Mouse (Mus musculus): ENCODE data around the gene Elfn1.

The Elfn1 gene

DNA sequence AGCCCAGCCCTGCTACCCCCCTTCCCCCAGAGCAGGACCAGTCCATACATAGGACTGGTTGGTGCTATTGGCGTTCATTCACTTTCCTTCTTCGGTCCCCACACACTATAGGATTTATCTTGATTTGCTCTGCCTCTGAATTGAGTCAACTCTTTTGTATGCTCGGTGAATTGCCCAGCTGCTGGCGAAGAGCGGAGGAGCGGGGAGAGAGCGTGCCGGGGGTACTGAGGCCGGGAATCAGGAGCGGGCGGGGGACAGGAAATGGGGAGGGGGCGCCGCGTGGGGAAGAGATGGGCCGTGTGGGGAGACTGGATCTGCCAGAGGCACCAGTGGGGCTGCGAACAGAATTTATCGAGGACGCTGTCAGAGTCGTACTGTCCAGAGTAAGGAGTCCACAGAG is 3.8 kb downstream of the Elfn1 start:
- 7% methylated on average over 19 of the region's 19 CpGs for whole genome bisulfite sequencing

DNA sequence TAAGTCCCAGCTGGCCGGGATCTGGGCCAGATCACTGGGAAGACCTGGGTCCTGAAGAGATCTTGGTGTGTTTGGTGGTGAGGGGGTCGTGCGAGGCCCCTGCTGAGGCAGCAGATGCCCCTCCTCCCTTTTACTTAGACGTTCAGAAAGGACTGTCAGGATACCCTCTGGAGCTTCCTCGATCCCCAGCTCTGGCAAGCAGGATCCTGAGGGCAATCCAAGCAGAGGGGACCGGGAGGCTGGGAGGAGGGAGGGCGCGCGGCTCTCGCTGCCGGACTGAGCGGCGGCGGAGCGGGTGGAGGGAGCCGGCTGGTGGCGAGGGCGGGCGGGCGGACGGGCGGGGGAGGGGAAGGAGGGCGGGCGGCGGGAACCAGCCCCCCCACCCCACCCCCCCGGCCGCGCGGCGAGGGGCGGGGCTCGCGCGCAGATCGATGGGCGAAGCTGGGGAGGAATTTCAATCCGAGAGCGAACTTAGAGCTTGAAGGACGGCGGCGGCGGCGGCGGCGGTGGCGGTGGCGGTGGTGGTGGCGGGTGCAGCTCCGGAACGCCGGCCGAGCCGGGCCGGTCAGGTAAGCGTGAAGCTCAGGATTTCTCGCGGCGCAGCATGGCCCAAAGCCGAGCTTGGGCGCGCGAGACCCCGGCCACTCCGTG is 4.5 kb downstream of the Elfn1 start:
- under 1% methylated on average over 29 of the region's 64 CpGs for WGBS

DNA sequence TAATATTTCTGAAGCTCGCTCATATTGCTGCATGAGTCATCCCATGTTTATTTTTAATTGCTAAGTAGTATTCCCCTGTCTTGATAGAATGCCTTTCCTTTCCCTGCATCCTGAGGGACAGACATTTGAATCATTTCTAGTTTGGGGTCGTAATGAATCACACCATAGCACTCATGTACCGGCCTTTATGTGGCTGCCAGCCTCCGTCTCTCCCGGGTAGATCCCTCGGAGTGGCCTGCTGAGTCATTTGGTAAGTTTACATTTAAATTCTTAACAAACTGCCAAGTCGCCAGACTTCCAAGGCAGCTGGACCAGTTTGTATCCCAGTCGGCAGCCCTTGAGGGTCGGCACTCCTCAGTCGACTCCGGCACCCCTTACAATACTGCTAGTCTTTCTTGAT is 13.9 kb downstream of the Elfn1 start:
- WGBS, result 37% methylated on average over 11 of the region's 11 CpGs

DNA sequence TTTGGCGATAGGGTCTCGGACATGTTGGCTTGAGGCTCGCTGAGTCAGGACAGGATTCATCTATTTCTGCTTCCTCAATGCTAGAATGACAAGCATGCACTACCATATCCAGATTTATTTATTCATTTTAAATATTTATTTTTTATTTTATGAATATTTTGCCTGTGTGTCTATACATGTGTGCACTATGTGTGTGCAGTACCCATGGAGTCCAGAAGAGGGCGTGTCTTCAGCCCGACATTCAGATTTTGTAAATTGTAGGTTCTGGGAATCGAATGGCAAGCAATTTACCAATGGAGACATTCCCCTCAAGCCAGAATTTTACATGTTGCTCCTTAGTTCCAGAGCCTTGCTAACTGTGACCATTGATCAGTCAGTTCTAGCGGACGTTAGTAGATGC is 16.1 kb downstream of the Elfn1 start:
- WGBS, result 91% methylated on average over 8 of the region's 8 CpGs

DNA sequence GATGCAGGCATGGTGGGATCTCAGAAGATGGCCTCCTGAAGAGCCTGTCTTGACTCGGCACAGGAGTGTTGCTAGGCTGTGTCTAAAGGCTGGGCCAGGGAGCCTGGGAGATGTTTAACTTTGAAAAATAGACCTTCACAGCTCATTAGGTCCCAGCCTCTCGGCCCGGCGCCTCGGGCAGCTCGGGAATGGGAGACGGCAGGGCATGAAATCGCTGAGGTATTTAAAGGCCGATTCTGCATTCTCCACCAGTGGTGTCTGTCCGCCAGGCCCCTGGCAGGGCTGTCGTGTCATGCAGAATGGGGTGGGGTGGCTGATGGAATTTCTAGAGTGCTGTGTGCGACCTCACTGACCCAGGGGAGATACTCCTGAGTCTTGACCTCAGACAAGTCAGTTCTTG is 22.4 kb downstream of the Elfn1 start:
- 84% methylated on average over 12 of the region's 12 CpGs for WGBS

DNA sequence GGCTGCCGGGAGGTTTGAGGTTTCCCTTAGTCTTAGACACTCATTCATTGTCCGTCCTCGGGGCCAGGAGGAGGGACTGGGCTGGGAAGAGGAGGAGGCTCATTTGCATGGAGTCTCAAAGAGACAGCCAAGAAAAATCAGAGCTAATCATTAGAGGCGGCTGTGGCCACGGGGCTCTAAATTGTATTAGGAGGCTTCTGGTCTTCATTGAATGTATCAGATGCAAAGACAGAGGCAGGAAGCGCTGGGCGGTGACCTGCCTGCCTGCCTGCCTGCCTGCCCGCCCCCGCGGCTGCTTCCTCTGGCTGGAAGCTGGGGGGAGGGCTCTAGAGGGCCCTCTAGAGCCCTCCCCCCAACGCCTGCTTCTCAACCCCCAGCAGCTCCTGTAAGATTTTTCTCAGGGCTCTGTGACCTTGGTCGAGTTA is 23.2 kb downstream of the Elfn1 start:
- WGBS, result 14% methylated on average over 12 of the region's 12 CpGs

DNA sequence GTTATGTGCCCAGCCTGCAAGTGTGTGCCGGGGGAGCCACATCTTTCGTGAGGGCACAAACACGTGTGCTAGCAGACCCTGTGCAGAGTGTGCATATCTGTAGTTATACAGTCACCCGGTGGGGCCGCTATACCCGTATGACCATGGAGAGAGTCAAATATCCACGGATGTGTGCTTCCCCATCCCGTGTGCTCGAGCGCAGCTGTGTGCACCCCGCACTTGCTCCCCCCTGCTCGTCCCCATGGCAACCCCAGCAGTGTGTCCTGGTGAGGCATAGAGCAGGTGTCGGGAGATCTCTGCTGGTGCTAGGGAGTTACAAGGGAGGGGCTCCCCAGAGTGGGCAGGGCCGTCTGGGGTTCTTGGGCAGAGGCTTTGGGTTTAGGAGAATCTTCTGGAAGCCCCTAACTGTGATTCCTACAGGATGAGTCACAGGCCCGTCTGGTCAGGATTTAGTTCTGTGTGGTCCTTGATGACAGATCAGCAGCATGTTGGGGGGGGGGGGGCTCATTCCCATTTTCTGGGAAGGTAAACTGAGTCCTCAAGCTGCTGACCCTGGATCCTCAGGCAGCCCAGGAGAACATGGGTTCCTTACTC is 24.3 kb downstream of the Elfn1 start:
- 31% methylated on average over 15 of the region's 15 CpGs for WGBS

DNA sequence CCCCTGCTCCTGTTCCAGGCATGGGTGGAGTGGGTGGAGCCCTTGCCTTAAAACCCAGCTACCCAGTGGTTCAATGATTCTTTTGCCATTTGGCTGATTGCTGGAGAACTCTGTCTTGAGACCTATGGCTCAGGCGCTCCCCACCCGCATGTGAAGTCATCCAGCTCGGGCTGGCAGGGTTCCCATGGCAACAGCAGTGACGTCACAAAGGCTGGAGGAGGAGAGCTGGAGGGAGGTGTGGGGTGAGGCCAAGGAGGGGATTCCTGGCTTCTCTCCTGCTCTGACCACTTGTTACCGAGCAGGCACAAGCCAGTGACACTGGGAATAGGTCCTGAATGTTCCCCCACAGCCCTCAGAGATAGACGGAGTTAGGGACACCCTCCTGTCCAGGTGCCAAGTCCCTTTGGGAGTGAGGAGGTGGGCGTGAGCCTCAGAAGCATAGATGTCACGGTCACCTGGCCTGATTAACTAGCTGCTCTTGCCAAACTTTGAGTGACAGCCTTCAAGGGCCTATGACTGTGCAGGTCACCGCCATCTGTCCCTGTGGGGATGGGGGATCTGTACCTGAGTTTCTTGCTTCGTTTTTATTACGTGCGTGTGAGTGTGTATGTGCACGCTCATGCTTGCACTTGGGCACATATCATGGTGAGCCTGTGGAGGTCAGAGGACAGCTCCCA is 25.0 kb downstream of the Elfn1 start:
- WGBS, result 43% methylated on average over 13 of the region's 13 CpGs

DNA sequence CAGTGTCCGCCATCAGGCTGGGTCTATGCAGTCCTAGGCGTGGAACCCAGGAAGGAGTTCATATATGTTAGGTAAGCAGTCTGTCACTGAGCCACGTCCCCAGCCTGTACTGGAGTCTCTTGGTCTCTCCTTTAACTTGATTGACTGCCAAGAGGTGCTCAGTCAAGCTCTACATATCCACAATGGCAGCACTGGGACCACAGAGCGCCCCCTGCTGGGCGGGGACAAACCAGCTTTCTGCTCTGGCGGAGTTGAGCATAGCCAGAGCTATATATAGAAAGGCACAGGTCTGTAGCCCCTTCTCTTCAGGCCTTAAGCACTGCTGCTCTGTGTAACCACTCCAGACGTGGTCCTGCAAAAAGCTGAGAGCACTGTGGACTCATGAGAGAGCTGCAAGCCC is 25.7 kb downstream of the Elfn1 start:
- 54% methylated on average over 7 of the region's 7 CpGs for WGBS

DNA sequence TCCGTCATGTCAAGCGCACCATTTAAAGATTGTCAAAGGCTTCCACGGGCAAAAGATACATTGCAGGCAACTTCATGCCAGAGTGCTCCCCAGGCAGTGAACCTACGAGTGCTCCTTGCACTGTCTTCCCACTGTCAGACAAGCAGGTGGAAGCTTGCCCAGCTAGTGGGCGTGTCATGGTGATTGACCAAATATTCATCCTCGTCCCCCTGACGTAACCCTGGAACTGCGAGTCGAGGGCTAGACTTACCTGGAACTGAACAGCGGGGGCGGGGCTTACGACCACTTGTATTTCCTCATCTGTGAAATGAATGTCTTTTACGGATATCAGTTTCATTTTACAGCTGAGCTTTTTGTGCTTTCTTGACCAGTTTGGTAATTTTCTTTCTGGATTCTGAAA is 28.7 kb downstream of the Elfn1 start:
- 82% methylated on average over 13 of the region's 13 CpGs for WGBS

DNA sequence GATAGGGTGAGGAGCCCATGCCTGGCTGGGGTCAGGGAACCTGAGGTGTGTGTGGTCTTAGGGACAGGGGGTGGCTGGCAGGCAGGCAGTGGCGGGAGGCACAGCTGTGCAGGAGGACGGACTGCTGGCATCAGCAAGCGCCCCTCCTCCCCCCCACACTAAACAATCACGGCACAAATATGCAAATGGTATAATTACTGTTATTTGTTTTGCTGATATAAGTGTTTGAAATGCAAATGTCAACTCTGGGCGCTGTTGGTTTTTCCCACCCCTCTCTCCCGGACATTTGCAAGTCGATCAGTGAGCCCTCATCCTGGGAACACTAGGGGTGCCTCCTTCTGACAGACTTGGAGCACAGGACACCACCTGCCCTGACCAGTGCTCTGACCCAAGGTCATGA is 37.0 kb downstream of the Elfn1 start:
- 36% methylated on average over 7 of the region's 7 CpGs for WGBS

DNA sequence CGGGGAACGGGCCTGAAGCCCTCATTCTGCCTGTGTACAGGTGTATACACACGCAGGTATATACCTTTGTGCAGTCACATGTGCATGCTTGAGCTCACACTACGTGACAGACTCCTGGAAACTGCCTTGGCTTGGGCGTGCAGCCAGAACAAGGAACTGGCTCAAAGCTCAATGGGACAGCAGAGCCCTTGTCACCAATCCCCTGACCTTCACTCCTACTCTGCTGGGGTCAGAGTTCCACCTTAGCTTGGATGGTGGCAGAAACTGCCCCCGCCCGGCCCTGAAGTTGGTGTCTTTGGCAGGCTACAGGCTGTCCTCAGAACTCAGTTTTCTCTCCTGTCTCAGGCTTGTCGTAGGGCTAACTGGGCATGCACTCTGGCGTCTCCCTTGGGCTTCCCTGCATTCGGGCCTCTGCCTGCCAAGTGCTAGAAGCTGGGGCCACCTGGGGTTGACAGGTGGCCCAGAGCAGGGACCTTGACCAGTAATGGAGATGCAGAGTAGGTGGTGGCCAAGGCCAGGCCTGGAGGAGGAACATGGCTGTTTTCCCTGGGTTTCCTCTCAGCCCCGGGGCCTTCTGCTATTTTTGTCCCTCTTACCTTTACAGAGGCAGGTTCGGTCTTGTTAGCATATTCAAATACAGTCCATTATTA is 38.1 kb downstream of the Elfn1 start:
- 76% methylated on average over 12 of the region's 12 CpGs for WGBS

DNA sequence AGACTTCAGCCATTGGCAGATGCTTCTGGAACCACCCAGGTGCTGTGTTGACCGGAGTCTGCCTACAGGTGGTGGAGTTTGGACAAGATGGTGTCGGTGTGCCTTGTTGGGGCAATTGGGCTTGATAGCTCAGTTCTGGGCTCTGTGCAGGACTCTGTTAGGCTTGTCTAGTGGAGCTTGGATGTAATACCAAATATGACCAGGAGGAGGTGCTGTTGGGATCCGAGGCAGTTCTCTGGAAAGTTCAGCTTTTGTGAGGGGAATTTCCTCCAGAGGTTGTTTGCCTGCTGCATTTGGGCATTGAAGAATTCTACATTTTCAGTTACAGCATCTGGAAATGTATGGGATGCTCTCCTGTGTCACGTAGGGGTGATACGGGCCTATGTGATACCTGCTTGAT is 39.7 kb downstream of the Elfn1 start:
- 96% methylated on average over 5 of the region's 5 CpGs for WGBS

DNA sequence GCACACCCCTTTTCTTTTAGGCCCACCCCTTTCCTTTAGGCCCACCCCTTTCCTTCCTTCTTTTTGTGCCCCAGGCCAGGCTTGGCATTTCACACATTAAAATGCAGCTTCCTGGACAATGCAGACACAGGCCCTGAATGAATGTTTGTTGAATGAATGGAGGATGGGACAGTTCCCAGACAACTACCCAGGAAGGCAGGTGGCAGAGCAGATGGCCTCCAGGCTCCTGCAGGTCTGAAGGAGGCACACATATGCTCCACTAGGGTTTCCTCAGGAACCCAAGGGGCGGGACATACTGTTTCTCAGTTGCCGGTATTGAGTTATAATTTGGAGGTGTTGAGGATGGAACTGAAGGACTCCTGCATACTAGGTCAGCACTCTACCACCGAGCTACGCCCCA is 40.8 kb downstream of the Elfn1 start:
- WGBS, result 79% methylated on average over 4 of the region's 4 CpGs

DNA sequence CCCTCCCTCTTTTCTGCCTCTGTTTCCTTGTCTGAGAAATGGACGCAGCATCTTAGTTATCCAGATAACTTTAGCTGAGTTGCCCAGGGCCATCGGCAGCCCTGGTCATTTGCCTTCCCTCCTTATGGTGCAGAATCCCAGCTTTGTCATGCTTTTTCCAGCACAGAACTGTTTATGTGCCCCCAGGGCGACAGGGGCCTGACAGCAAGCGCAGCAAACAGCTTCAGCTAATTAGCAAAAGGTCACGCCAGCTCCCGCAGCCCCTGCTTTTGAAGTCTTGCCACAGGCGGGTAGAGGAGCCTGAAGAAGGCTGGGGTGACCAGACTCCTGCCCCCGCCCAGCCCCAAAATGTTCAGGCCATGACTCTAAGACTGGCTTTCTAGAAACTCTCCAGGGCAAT is 41.6 kb downstream of the Elfn1 start:
- 82% methylated on average over 8 of the region's 8 CpGs for WGBS

DNA sequence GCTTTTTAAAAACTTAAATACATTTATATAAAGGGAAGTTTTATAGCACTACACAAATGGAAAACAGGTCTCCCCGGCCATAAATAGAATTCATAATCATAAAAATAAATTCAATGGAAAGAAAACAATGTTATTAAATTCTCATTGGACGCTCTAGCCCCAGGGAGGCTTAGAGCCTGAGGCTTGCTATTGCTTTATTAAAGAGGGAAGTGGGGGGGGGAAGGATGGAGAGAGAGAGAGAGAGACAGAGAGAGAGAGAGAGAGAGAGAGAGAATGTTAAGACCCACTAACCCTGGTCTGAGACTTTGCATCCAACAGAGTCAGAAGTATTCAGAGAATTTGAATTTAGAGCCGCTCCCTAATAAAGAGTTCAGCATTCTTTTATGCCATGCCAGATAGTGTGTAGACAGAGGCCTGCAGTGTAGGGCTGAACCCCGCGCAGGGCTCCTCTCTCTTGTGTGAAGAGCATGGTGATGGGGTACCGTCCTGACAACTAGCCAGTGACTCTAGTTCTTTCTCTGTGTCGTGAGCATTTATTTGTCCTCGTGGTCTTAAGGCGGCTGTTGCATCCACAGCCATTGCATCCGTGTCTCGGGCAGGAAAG is 42.3 kb downstream of the Elfn1 start:
- 68% methylated on average over 11 of the region's 11 CpGs for WGBS

DNA sequence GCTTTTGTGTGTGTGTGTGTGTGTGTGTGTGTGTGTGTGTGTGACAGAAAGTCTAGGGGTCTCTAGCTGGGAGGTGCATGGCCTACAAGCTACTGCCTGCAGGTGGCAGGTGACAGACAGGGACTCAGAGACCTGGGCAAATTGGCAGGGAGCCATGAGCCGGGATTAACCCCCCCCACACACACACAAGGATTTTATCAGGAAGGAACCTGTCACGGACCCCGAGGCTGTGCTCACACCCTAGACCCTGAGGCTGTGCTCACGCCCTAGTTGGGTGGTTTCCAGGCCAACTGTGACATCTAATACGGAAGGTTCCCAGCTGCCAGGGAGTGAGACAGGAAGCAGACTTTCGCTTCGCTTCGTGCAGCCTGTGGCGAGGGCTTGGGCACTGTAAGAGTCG is 49.1 kb downstream of the Elfn1 start:
- 23% methylated on average over 10 of the region's 10 CpGs for WGBS

DNA sequence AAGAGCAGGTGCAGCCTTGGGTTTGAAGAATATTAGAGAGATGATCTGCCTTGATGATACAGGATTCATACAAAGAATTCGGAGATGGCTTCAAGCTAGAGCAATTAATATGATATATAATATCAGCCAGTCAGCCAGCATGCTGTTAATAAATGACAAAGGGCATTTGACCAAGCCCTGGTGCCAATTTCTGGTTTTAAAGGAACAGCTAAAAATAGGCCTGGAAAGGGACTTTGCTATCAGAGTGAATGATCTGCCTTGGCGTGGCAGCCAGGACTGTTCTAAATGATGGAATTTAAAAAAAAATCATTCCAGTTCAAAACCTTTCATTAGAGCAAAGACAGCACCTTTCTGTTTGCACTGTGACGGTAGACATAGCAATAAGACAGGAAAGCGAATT is 52.0 kb downstream of the Elfn1 start:
- 92% methylated on average over 4 of the region's 4 CpGs for WGBS

DNA sequence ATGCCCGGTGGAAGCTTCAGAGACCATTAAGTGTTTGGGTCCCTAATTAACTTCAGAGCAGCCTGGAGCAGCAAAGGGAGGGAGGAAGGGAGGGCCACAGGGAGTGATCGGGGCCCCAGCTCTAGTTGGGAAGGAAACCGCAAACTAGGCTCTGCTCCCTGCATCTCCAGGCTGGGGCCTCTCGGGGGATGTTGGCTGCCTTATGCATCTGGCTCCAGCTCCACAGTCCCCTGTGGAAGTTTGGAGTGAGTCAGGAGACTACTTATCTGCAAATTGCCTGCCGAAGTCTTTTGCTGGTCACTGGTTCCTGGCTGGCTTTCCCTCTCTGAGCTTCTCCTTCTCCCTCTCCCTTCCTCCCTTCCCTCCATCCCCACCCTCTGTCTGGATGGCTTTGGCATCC is 56.6 kb downstream of the Elfn1 start:
- 63% methylated on average over 5 of the region's 5 CpGs for WGBS

DNA sequence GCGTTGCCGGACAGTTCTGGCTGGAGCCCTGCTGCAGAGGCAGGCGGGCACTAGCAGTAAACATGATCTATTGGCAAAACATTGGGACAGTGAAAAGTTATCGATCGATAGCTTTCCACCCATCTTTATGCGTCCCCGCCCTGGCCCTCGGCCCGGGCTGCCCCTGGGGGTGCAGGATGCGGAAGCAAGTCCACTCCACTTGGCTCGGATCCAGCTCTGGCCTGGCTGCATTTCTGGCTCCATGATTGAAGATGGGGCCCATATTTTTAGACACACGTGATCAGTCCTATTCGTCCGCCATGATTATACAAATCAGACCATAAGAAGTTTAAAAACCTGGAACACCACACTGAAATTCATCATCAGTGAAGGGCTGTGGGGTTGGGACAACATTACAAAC is 57.9 kb downstream of the Elfn1 start:
- WGBS, result 75% methylated on average over 14 of the region's 14 CpGs

DNA sequence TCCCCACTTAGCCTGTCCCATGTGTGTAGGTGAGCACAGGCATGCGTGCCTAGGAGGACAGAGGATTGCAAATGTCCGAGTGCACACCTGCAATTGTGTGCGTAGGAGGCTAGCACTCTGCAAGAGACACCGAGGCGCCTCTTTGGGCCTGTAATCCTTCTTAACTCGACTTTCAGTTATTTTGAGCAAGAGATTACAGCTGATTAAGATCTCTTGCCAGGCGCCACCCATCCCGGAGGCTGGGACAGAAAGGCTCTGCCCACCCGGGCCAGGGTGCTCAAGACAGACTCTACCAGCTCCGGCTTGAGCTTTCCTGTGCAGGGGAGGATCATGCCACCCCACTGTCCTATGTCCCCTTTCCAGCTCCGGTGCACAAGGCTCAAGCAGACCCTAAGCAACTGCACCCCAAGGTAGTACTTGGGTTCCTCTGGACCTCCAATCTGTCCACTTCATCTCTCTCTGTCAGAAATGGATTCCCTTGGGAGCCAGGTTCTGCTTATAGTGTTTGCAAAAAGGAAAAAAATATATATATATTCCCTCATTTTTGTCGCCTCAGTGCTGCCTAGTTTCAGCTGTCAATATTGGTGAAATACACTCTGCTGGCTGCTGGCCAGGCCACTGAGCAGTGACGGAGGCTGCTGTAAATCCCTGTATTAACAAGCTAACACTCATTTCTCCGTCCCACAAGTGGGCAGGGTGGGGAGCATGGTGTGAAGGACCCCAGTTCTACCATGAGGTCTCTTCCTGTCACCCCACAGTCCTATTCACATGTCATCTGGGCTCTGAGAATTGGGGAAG is 61.6 kb downstream of the Elfn1 start:
- WGBS, result 72% methylated on average over 14 of the region's 14 CpGs

DNA sequence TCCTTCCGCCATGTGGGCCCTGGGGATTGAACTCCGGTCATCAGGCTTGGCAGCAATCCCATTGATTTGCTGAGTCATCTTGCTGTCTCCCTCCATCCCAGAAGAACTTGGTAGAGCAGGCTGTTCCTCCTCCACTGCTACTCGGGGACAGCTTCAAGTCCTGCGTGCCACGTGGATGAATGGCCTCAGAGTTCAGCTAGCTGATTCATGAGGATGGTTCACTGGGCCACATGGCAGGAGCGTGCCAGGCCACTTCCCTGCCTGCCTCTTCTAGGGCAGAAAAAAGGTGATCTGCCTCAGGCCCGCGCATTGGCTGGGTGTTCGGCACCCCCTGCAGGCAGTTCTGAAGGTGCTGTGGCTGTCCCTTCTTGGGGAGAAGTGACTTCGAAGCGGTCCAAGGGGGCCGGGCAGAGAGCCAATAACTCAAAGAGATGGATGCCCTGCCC is 62.5 kb downstream of the Elfn1 start:
- 52% methylated on average over 12 of the region's 12 CpGs for WGBS
